Mouse (Mus musculus) brain, embryonic 14.5 days (tissue): ENCODE results near the gene Hist1h2bb.

ENCODE experiments used
- CTCF ChIP-seq: fragments of 200-500 bp; IDR thresholded peaks from 2 replicates; pipeline ENCODE4 v1.5.1; 2012; ENCODE audit warnings: inconsistent platforms, mild to moderate bottlenecking, moderate library complexity, borderline replicate concordance; ENCODE audit not compliant: insufficient read depth, insufficient read length; ENCODE audit errors: extremely low read depth
- POLR2A ChIP-seq: fragments of 200-500 bp; IDR thresholded peaks from 2 replicates; pipeline ENCODE4 v1.6.1; 2012; ENCODE audit warnings: mild to moderate bottlenecking, inconsistent platforms, borderline replicate concordance; ENCODE audit not compliant: poor library complexity, insufficient read depth, insufficient read length, severe bottlenecking; ENCODE audit errors: extremely low read depth

DNA sequence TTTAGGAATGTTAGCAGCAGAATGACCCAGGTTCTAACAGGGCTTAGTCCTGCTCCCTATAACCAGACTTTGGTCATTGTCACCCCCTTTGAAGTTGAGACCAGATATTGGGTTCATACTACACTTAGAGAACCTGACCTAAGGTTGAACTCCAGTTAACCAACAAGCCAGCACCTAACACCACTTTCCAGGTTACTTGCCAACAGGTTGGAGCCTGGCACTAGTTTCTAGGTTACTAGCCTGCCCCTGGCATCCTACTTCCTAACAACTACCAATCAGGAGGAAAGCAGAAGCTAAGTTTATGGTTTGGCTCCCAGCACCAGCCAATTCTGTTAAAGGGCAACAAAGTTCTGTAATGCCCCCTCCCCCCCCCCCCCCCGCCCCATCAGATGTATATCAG, 21.3 kb upstream of the Hist1h2bb start:
- TF ChIP-seq POLR2A (no peak), CTCF (no peak)
